Mouse (Mus musculus): ENCODE measurements at regions not wholly inside any gene's neighbourhood (a gene's known extent, or its start where the extent isn't known, plus 50 kb on each side); places are given as distances from the start of the nearest gene placed in this dataset.

DNA sequence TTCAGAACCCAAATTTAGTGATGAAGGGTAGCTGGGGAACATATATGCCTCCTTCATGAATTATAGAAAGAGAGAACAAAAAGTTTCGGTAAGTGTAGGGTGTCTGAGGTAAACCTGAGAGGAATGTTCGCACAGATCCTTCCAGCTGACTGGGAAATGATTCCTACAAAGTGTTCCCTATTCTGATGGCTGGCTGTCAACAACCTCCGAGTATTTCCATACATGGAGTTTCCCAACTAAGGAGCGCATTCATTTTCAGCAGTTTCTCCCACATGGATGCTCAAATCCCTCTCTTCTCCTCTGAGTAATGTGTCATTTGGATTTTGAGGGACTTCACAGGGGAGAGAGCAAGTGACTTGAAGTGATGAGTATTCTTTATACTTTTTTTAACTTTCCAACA lies 413.9 kb upstream of the Atp2b1 start:
- Histone ChIP-seq H3K4me1 (ENCODE audit: control insufficient read depth in 2 of 2, insufficient read depth in 2 of 2, low read length in 2 of 2, poor library complexity in 1 of 2) (no peaks in the 10 kb centered on the region), H3K9me3 (ENCODE audit: control insufficient read depth, insufficient read depth, low read depth, low read length) (no peaks in the 10 kb centered on the region), H3K9ac (ENCODE audit: insufficient read depth, low read depth, low read length, poor library complexity, severe bottlenecking) (no peak overlapping the region), H3K36me3 (ENCODE audit: control insufficient read depth, insufficient read depth, low read length, poor library complexity, severe bottlenecking) (no peaks in the 10 kb centered on the region), H3K27ac (ENCODE audit: insufficient read depth, low read depth, low read length, poor library complexity, severe bottlenecking) (no peak overlapping the region), H3K4me3 (ENCODE audit: insufficient read depth in 1 of 2, low read depth in 1 of 2, low read length in 2 of 2, poor library complexity in 1 of 2, severe bottlenecking in 1 of 2) (no peak overlapping the region)
- no peak for DNase-seq (ENCODE audit: low read depth, low spot score)
- TF ChIP-seq HCFC1 (IDR thresholded peaks at IDR 0.05; ENCODE audit: borderline replicate concordance, insufficient read depth, low read length) (no peak), MAFK (IDR thresholded peaks at IDR 0.05; ENCODE audit: insufficient read depth, low read depth, low read length) (no peak), ZC3H11A (IDR thresholded peaks at IDR 0.05; ENCODE audit: borderline replicate concordance, low read depth, low read length) (no peak), ZNF384 (IDR thresholded peaks at IDR 0.05; ENCODE audit: low read depth, low read length) (no peak), CHD2 (IDR thresholded peaks at IDR 0.05; ENCODE audit: low read depth, low read length) (no peak)
- in situ Hi-C loops (cut with MboI; ENCODE audit: low sequenced_read_pairs in 2 of 2, unreplicated experiment in 2 of 2): no loop called here

DNA sequence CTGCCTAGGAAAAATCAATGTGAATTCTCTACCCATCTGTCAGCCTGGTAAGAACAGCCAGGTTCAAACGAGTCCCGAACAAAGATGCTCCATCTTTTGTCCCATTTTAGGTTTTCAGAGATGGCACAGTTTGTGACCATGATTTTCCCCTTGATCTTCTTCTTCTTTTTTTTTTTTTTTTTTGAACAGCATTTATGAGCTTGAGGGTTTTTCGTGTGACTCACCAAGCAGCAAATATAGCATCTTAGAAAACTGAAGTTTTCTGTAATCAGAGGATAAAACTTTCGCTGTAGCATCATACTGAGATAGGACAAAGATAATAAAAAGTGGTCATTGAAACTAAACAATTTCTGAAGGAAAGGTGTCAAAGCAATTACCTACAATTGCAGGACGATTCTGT lies 412.6 kb upstream of the Atp2b1 start:
- H3K4me3 ChIP-seq (ENCODE audit: insufficient read depth in 1 of 2, low read depth in 1 of 2, low read length in 2 of 2, poor library complexity in 1 of 2, severe bottlenecking in 1 of 2): no peak overlapping the region
- H3K9me3 ChIP-seq (ENCODE audit: control insufficient read depth, insufficient read depth, low read depth, low read length): no peaks in the 10 kb centered on the region
- no peaks in the 10 kb centered on the region for H3K36me3 ChIP-seq (ENCODE audit: control insufficient read depth, insufficient read depth, low read length, poor library complexity, severe bottlenecking)
- no peak overlapping the region for H3K27ac ChIP-seq (ENCODE audit: insufficient read depth, low read depth, low read length, poor library complexity, severe bottlenecking)
- H3K9ac ChIP-seq (ENCODE audit: insufficient read depth, low read depth, low read length, poor library complexity, severe bottlenecking): no peak overlapping the region
- in situ Hi-C loops (cut with MboI; ENCODE audit: low sequenced_read_pairs in 2 of 2, unreplicated experiment in 2 of 2): no loop called here
- no peak for DNase-seq (ENCODE audit: low read depth, low spot score)
- H3K4me1 ChIP-seq (ENCODE audit: control insufficient read depth in 2 of 2, insufficient read depth in 2 of 2, low read length in 2 of 2, poor library complexity in 1 of 2): no peaks in the 10 kb centered on the region
- no peak for TF ChIP-seq HCFC1 (IDR thresholded peaks at IDR 0.05; ENCODE audit: borderline replicate concordance, insufficient read depth, low read length)
- TF ChIP-seq ZC3H11A (IDR thresholded peaks at IDR 0.05; ENCODE audit: borderline replicate concordance, low read depth, low read length): no peak
- no peak for TF ChIP-seq MAFK (IDR thresholded peaks at IDR 0.05; ENCODE audit: insufficient read depth, low read depth, low read length)

DNA sequence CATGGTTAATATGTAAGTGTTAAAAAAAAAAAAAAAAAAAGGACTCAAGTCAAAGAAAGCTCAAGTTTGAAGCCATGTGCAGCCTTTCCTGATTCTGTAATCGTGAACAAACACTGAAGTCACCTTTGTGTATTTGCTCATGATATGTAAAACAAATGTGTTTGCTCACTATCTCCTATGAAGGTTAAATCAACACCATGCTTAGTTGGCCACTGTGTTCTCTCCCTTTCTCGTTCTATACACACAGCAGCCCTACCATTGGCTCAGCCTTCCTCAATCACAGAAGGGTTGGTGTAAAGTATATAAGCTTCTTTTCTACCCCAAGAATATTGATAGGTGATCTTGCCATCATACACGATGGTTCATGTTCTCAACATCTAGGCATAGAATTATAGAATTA lies 409.7 kb upstream of the Atp2b1 start:
- H3K4me3 ChIP-seq (ENCODE audit: insufficient read depth in 1 of 2, low read depth in 1 of 2, low read length in 2 of 2, poor library complexity in 1 of 2, severe bottlenecking in 1 of 2): no peak overlapping the region
- in situ Hi-C loops (cut with MboI; ENCODE audit: low sequenced_read_pairs in 2 of 2, unreplicated experiment in 2 of 2): no loop called here

GRCm38 (mm10) chr10:98508515-98509143 lies 405.6 kb upstream of the Atp2b1 start:
- H3K9me3 ChIP-seq (ENCODE audit: control insufficient read depth, insufficient read depth, low read depth, low read length): no peaks in the 10 kb centered on the region
- H3K4me3 ChIP-seq (ENCODE audit: insufficient read depth in 1 of 2, low read depth in 1 of 2, low read length in 2 of 2, poor library complexity in 1 of 2, severe bottlenecking in 1 of 2): no peak overlapping the region
- no peak overlapping the region for H3K27ac ChIP-seq (ENCODE audit: insufficient read depth, low read depth, low read length, poor library complexity, severe bottlenecking)
- no peaks in the 10 kb centered on the region for H3K36me3 ChIP-seq (ENCODE audit: control insufficient read depth, insufficient read depth, low read length, poor library complexity, severe bottlenecking)
- peak; percentile 16 for DNase-seq (ENCODE audit: low read depth, low spot score)
- no peak overlapping the region for H3K9ac ChIP-seq (ENCODE audit: insufficient read depth, low read depth, low read length, poor library complexity, severe bottlenecking)
- H3K4me1 ChIP-seq (ENCODE audit: control insufficient read depth in 2 of 2, insufficient read depth in 2 of 2, low read length in 2 of 2, poor library complexity in 1 of 2): no peaks in the 10 kb centered on the region
- in situ Hi-C loops (cut with MboI; ENCODE audit: low sequenced_read_pairs in 2 of 2, unreplicated experiment in 2 of 2): no loop called here
- TF ChIP-seq HCFC1 (IDR thresholded peaks at IDR 0.05; ENCODE audit: borderline replicate concordance, insufficient read depth, low read length) (no peak), ZC3H11A (IDR thresholded peaks at IDR 0.05; ENCODE audit: borderline replicate concordance, low read depth, low read length) (no peak), MAFK (IDR thresholded peaks at IDR 0.05; ENCODE audit: insufficient read depth, low read depth, low read length) (no peak), CHD2 (IDR thresholded peaks at IDR 0.05; ENCODE audit: low read depth, low read length) (no peak), ZNF384 (IDR thresholded peaks at IDR 0.05; ENCODE audit: low read depth, low read length) (no peak)

More for the DNA sequence above, 409.7 kb upstream of the Atp2b1 start:
- Histone ChIP-seq H3K9me3 (ENCODE audit: control insufficient read depth, insufficient read depth, low read depth, low read length) (no peaks in the 10 kb centered on the region), H3K4me1 (ENCODE audit: control insufficient read depth in 2 of 2, insufficient read depth in 2 of 2, low read length in 2 of 2, poor library complexity in 1 of 2) (no peaks in the 10 kb centered on the region), H3K27ac (ENCODE audit: insufficient read depth, low read depth, low read length, poor library complexity, severe bottlenecking) (no peak overlapping the region), H3K9ac (ENCODE audit: insufficient read depth, low read depth, low read length, poor library complexity, severe bottlenecking) (no peak overlapping the region), H3K36me3 (ENCODE audit: control insufficient read depth, insufficient read depth, low read length, poor library complexity, severe bottlenecking) (no peaks in the 10 kb centered on the region)
- DNase-seq (ENCODE audit: low read depth, low spot score): no peak
- TF ChIP-seq ZNF384 (IDR thresholded peaks at IDR 0.05; ENCODE audit: low read depth, low read length) (no peak), CHD2 (IDR thresholded peaks at IDR 0.05; ENCODE audit: low read depth, low read length) (no peak), MAFK (IDR thresholded peaks at IDR 0.05; ENCODE audit: insufficient read depth, low read depth, low read length) (no peak), ZC3H11A (IDR thresholded peaks at IDR 0.05; ENCODE audit: borderline replicate concordance, low read depth, low read length) (no peak), HCFC1 (IDR thresholded peaks at IDR 0.05; ENCODE audit: borderline replicate concordance, insufficient read depth, low read length) (no peak)

GRCm38 (mm10) chr10:98514836-98515235 lies 399.4 kb upstream of the Atp2b1 start:
- Histone ChIP-seq H3K9ac (ENCODE audit: insufficient read depth, low read depth, low read length, poor library complexity, severe bottlenecking) (no peak overlapping the region), H3K9me3 (ENCODE audit: control insufficient read depth, insufficient read depth, low read depth, low read length) (no peaks in the 10 kb centered on the region), H3K27ac (ENCODE audit: insufficient read depth, low read depth, low read length, poor library complexity, severe bottlenecking) (no peak overlapping the region), H3K4me1 (ENCODE audit: control insufficient read depth in 2 of 2, insufficient read depth in 2 of 2, low read length in 2 of 2, poor library complexity in 1 of 2) (no peaks in the 10 kb centered on the region), H3K4me3 (ENCODE audit: insufficient read depth in 1 of 2, low read depth in 1 of 2, low read length in 2 of 2, poor library complexity in 1 of 2, severe bottlenecking in 1 of 2) (no peak overlapping the region), H3K36me3 (ENCODE audit: control insufficient read depth, insufficient read depth, low read length, poor library complexity, severe bottlenecking) (no peaks in the 10 kb centered on the region)
- in situ Hi-C loops (cut with MboI; ENCODE audit: low sequenced_read_pairs in 2 of 2, unreplicated experiment in 2 of 2): no loop called here
- DNase-seq (ENCODE audit: low read depth, low spot score): no peak
- TF ChIP-seq HCFC1 (IDR thresholded peaks at IDR 0.05; ENCODE audit: borderline replicate concordance, insufficient read depth, low read length) (no peak), ZNF384 (IDR thresholded peaks at IDR 0.05; ENCODE audit: low read depth, low read length) (no peak), ZC3H11A (IDR thresholded peaks at IDR 0.05; ENCODE audit: borderline replicate concordance, low read depth, low read length) (no peak), MAFK (IDR thresholded peaks at IDR 0.05; ENCODE audit: insufficient read depth, low read depth, low read length) (no peak), CHD2 (IDR thresholded peaks at IDR 0.05; ENCODE audit: low read depth, low read length) (no peak)
